Mouse (Mus musculus) bone marrow, adult 2 months (tissue): ENCODE measurements around the gene Nceh1.

Experiments used
- CTCF ChIP-seq: fragments of 200-500 bp; IDR thresholded peaks from 2 replicates; pipeline ENCODE4 v1.5.1; 2011; ENCODE audit warnings: low read length, control low read depth; ENCODE audit not compliant: control insufficient read depth, insufficient read depth
- POLR2A ChIP-seq: fragments of 200-500 bp; IDR thresholded peaks from 2 replicates; pipeline ENCODE4 v1.6.1; 2011; ENCODE audit warnings: low read depth, mild to moderate bottlenecking, control low read depth, low read length, borderline replicate concordance; ENCODE audit not compliant: control insufficient read depth

DNA sequence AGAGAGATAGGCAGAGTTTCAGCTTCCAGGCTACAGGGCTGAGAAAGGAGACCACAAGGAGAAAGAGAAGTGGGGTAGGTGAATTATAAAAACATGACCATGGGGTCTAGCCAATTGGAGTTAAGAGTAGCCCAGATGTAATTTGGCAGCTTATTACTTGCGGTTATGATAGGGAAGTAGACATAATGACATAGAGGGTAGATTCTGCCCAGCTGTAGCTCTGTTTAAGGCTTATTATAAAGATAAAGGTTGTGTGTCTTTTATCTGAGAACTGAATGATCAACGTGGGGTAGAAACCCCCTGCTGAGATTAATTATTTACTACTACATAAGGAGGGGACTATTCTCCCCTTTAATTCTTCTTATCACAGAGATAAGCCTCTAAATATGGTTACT is 20.4 kb upstream of the Nceh1 start:
- TF ChIP-seq CTCF (no peak), POLR2A (no peak)
